In genomic region chr9:25795142-25795910, GRCm38 (mm10) we compare ENCODE assay signal across 24 mouse cellular contexts.
DNase-seq lines count a peak whose midpoint lies in the region; ATAC-seq lines count a peak whose summit lies in the region.
"Had no signal": no experiment of that assay in that cellular context is flagged by ENCODE, and none has a peak within 500 bp of the region (broad histone marks: within the 10 kb centered on the region; RNA-seq: fewer than 3 reads in every experiment).

No protein-coding gene starts in this region.

- peak; percentile 54; the same call in 1 of the 2 replicates for ATAC-seq in neural tube, embryonic 14.5 days (ENCODE audit: low read depth)
- ATAC-seq: CD4-positive, CD25-positive, alpha-beta regulatory T cell, adult 4 months; forebrain, embryonic 16.5 days; intestine, embryonic 16.5 days; liver, postnatal 0 days; Patski had no signal

- WGBS in neural tube, embryonic 14.5 days, result 82% methylated on average over 8 of the region's 8 CpGs

- no peak overlapping the region for H3K27ac ChIP-seq in neural tube, embryonic 14.5 days (ENCODE audit: low read depth, low read length)
- H3K27ac ChIP-seq: heart, embryonic 10.5 days; hindbrain, embryonic 12.5 days; kidney, embryonic 15.5 days; limb, embryonic 15.5 days; neural tube, embryonic 12.5 days had no signal

- peak; percentile 37 to 45 for DNase-seq in cerebellum, postnatal 14 days
- no peak for DNase-seq in cerebellum, postnatal 36 days
- DNase-seq in left cerebral cortex, postnatal 4 days, result peak; percentile 66
- no peak for DNase-seq in left cerebral cortex, adult 11 months (ENCODE audit: low spot score)
- DNase-seq in neural tube, embryonic 10.5 days (ENCODE audit: extremely low spot score, low spot score), result no peak
- no peak for DNase-seq in heart, adult 18-20 months
- DNase-seq: adrenal gland, postnatal 10 days; cerebellum, adult 11-12 months; gastrocnemius, postnatal 36 days; kidney, postnatal 4 days; liver, postnatal 0 days; spleen, adult 18-20 months; thymus, postnatal 25 days had no signal

- no peak overlapping the region for H3K4me2 ChIP-seq in neural tube, embryonic 14.5 days (ENCODE audit: low read depth, low read length)
- H3K4me2 ChIP-seq: hindbrain, embryonic 12.5 days; kidney, embryonic 15.5 days; limb, embryonic 15.5 days; neural tube, embryonic 12.5 days had no signal

- H3K4me1 ChIP-seq in neural tube, embryonic 14.5 days (ENCODE audit: control insufficient read depth, insufficient read depth, low read length), result no peaks in the 10 kb centered on the region
- H3K4me1 ChIP-seq: heart, embryonic 10.5 days; hindbrain, embryonic 12.5 days; kidney, embryonic 15.5 days; limb, embryonic 15.5 days; neural tube, embryonic 12.5 days had no signal

- H3K27me3 ChIP-seq in neural tube, embryonic 14.5 days (ENCODE audit: control insufficient read depth, insufficient read depth, low read length), result no peaks in the 10 kb centered on the region
- H3K27me3 ChIP-seq: hindbrain, embryonic 12.5 days; kidney, embryonic 15.5 days; limb, embryonic 15.5 days; neural tube, embryonic 12.5 days; Patski had no signal

- H3K9ac ChIP-seq in neural tube, embryonic 14.5 days (replicated peaks; ENCODE audit: low read depth, low read length), result no peak overlapping the region
- H3K9ac ChIP-seq: hindbrain, embryonic 12.5 days; kidney, embryonic 15.5 days; limb, embryonic 15.5 days; liver, postnatal 0 days; neural tube, embryonic 12.5 days had no signal

- H3K4me3 ChIP-seq in neural tube, embryonic 14.5 days (ENCODE audit: low read depth, low read length), result no peak overlapping the region
- H3K4me3 ChIP-seq: erythroblast, embryonic 14.5 days; heart, embryonic 10.5 days; hindbrain, embryonic 12.5 days; kidney, embryonic 15.5 days; limb, embryonic 15.5 days; neural tube, embryonic 12.5 days had no signal

- H3K9me3 ChIP-seq in neural tube, embryonic 14.5 days (ENCODE audit: control insufficient read depth, low read length), result no peaks in the 10 kb centered on the region
- H3K9me3 ChIP-seq: hindbrain, embryonic 12.5 days; kidney, embryonic 15.5 days; limb, embryonic 15.5 days; neural tube, embryonic 12.5 days had no signal

- intact Hi-C loops in left cerebral cortex, postnatal 4 days (cut with DNase I), result no loop called here

- H3K36me3 ChIP-seq in neural tube, embryonic 14.5 days (ENCODE audit: control insufficient read depth, insufficient read depth, low read length), result no peaks in the 10 kb centered on the region
- H3K36me3 ChIP-seq: heart, embryonic 10.5 days; hindbrain, embryonic 12.5 days; kidney, embryonic 15.5 days; limb, embryonic 15.5 days; neural tube, embryonic 12.5 days had no signal

Comparison
In these comparisons a context has a peak if more than half of its experiments do, and no peak if none do; other contexts are left out.
1. DNase-seq: peak in cerebellum, postnatal 14 days (2 of 2) and left cerebral cortex, postnatal 4 days (single experiment); none in cerebellum, postnatal 36 days (0 of 2), left cerebral cortex, adult 11 months (single experiment), neural tube, embryonic 10.5 days (single experiment) and heart, adult 18-20 months (0 of 2).